Mouse (Mus musculus) hematopoietic stem cell, adult 5-6 weeks (primary cell): ENCODE data around the gene Flnb. TPM values are rescaled to one million over a fixed set of nuclear protein-coding genes. Genes with fewer than 3 reads are reported as not detected.

Experiments used
- ATAC-seq, 2 experiments: fragments of 125-278 bp in 1 of 2; replicated peaks in 1 of 2; 2 replicates each; pipeline ENCODE4 v1.8.0; 2016 to 2017; ENCODE audit warnings: inconsistent platforms in 2 of 2, mild to moderate bottlenecking in 2 of 2, moderate number of reproducible peaks in 2 of 2, low read depth in 1 of 2, moderate TSS enrichment in 1 of 2; ENCODE audit not compliant: low FRiP score in 2 of 2, poor library complexity in 2 of 2, severe bottlenecking in 2 of 2, insufficient read depth in 1 of 2, low TSS enrichment in 1 of 2
- total RNA-seq: library from RNA; stranded (forward); fragments of 172-1452, 232-1000 nt; gene quantifications from 2 replicates; pipeline ENCODE4 v1.2.3, GENCODE M21; 2017

Gene Flnb
- total RNA-seq, 1 experiment from 2014 or later = 15.1 TPM

GRCm38 (mm10) chr14:7945261-7945660 lies 127.5 kb downstream of the Flnb start:
- ATAC-seq = peak in 1 of 2 experiments; percentile 5; a peak in 1 of 4 replicates

GRCm38 (mm10) chr14:7951234-7951633 lies 133.5 kb downstream of the Flnb start:
- no peak for ATAC-seq

- ATAC-seq = peak in 1 of 2 experiments; percentile 51; a peak in 2 of 4 replicates
These were observed 135.0 kb downstream of the Flnb start for GRCm38 (mm10) chr14:7952610-7953254.

- no peak for ATAC-seq
These were observed 136.3 kb downstream of the Flnb start for GRCm38 (mm10) chr14:7954071-7954471.

- no peak for ATAC-seq
These were observed 138.7 kb downstream of the Flnb start for GRCm38 (mm10) chr14:7956427-7956826.

- ATAC-seq = no peak
These were observed 139.3 kb downstream of the Flnb start, which contains the start of gene Gm45521 for GRCm38 (mm10) chr14:7957049-7957448. TSS of gene Gm45521 (plus strand) at chr14:7957288.

GRCm38 (mm10) chr14:7960616-7961015 lies 142.9 kb downstream of the Flnb start:
- ATAC-seq = peak; percentile 44 to 48; a peak in 2 of 4 replicates

GRCm38 (mm10) chr14:7961714-7962113 lies 144.0 kb downstream of the Flnb start:
- ATAC-seq = no peak

- ATAC-seq = no peak
These were observed 144.9 kb downstream of the Flnb start for GRCm38 (mm10) chr14:7962626-7963025.

- no peak for ATAC-seq
These were observed 145.4 kb downstream of the Flnb start for GRCm38 (mm10) chr14:7963160-7963559.

- peak; percentile 80 to 86 for ATAC-seq
These were observed 146.6 kb downstream of the Flnb start for GRCm38 (mm10) chr14:7964219-7964889.

- ATAC-seq = peak; percentile 84 to 86
These were observed 154.2 kb downstream of the Flnb start for GRCm38 (mm10) chr14:7971889-7972493.

GRCm38 (mm10) chr14:7974643-7975042 lies 156.9 kb downstream of the Flnb start:
- no peak for ATAC-seq

GRCm38 (mm10) chr14:7975177-7975576 lies 157.4 kb downstream of the Flnb start:
- no peak for ATAC-seq

GRCm38 (mm10) chr14:7977471-7977870 lies 159.7 kb downstream of the Flnb start:
- ATAC-seq = peak; percentile 55 to 58; a peak in 3 of 4 replicates

- 0 out of 4 replicates have a peak, but pooled peaks of 1 of the 2 experiments have one; percentile 53 for ATAC-seq
These were observed 160.4 kb downstream of the Flnb start for GRCm38 (mm10) chr14:7978183-7978582.

- no peak for ATAC-seq
These were observed 163.5 kb downstream of the Flnb start for GRCm38 (mm10) chr14:7981226-7981625.

- peak; percentile 22 to 46; a peak in 1 of 4 replicates for ATAC-seq
These were observed 169.2 kb downstream of the Flnb start for GRCm38 (mm10) chr14:7986913-7987312.
